Mouse (Mus musculus): ENCODE measurements around the gene Nmnat2. TPM values are rescaled to one million over a fixed set of nuclear protein-coding genes. Genes with fewer than 3 reads are reported as not detected.

Nmnat2 gene
- polyA plus RNA-seq, 1 experiment from 2014 or later, result 5.0 TPM

- Histone ChIP-seq H3K4me2 (no peak overlapping the region), H3K9ac (no peak overlapping the region), H3K27me3 (no peaks in the 10 kb centered on the region), H3K4me1 (no peaks in the 10 kb centered on the region), H3K36me3 (no peaks in the 10 kb centered on the region), H3K4me3 (no peak overlapping the region), H3K9me3 (no peaks in the 10 kb centered on the region), H3K27ac (no peak overlapping the region)
- 69% methylated on average over 4 of the region's 4 CpGs for WGBS
- ATAC-seq (ENCODE audit: borderline replicate concordance, extremely low read depth, low FRiP score, low TSS enrichment), result no peak
Measured at GRCm38 (mm10) chr1:153122764-153123163, 168.0 kb downstream of the Nmnat2 start.

GRCm38 (mm10) chr1:153124502-153124901 lies 169.7 kb downstream of the Nmnat2 start:
- Histone ChIP-seq H3K36me3 (no peaks in the 10 kb centered on the region), H3K27me3 (no peaks in the 10 kb centered on the region), H3K4me3 (no peak overlapping the region), H3K4me2 (no peak overlapping the region), H3K27ac (no peak overlapping the region), H3K9ac (no peak overlapping the region), H3K4me1 (no peaks in the 10 kb centered on the region), H3K9me3 (no peaks in the 10 kb centered on the region)
- 77% methylated on average over 5 of the region's 5 CpGs for WGBS
- no peak for ATAC-seq (ENCODE audit: borderline replicate concordance, extremely low read depth, low FRiP score, low TSS enrichment)

- Histone ChIP-seq H3K4me2 (no peak overlapping the region), H3K27me3 (no peaks in the 10 kb centered on the region), H3K27ac (no peak overlapping the region), H3K4me3 (no peak overlapping the region), H3K9me3 (no peaks in the 10 kb centered on the region), H3K9ac (no peak overlapping the region), H3K36me3 (no peaks in the 10 kb centered on the region), H3K4me1 (no peaks in the 10 kb centered on the region)
- WGBS, result 70% methylated on average over 8 of the region's 8 CpGs
- ATAC-seq (ENCODE audit: borderline replicate concordance, extremely low read depth, low FRiP score, low TSS enrichment), result no peak
Measured at GRCm38 (mm10) chr1:153125287-153126275, 170.8 kb downstream of the Nmnat2 start.

GRCm38 (mm10) chr1:153126491-153127381 lies 171.9 kb downstream of the Nmnat2 start:
- H3K27me3 ChIP-seq, result no peaks in the 10 kb centered on the region
- H3K4me1 ChIP-seq, result no peaks in the 10 kb centered on the region
- ATAC-seq (ENCODE audit: borderline replicate concordance, extremely low read depth, low FRiP score, low TSS enrichment), result no peak
- no peaks in the 10 kb centered on the region for H3K36me3 ChIP-seq
- no peaks in the 10 kb centered on the region for H3K9me3 ChIP-seq
- H3K9ac ChIP-seq, result no peak overlapping the region
- WGBS, result 77% methylated on average over 15 of the region's 15 CpGs
- no peak overlapping the region for H3K4me2 ChIP-seq
- no peak overlapping the region for H3K27ac ChIP-seq
- no peak overlapping the region for H3K4me3 ChIP-seq

- H3K36me3 ChIP-seq, result no peaks in the 10 kb centered on the region
- H3K27ac ChIP-seq, result no peak overlapping the region
- no peaks in the 10 kb centered on the region for H3K4me1 ChIP-seq
- no peaks in the 10 kb centered on the region for H3K27me3 ChIP-seq
- H3K4me3 ChIP-seq, result no peak overlapping the region
- no peaks in the 10 kb centered on the region for H3K9me3 ChIP-seq
- no peak overlapping the region for H3K9ac ChIP-seq
- no peak overlapping the region for H3K4me2 ChIP-seq
- no peak for ATAC-seq (ENCODE audit: borderline replicate concordance, extremely low read depth, low FRiP score, low TSS enrichment)
- WGBS, result 57% methylated on average over 4 of the region's 4 CpGs
Measured at GRCm38 (mm10) chr1:153127622-153128021, 172.8 kb downstream of the Nmnat2 start.

- no peak overlapping the region for H3K4me3 ChIP-seq
- peaks cover 5% of the 10 kb centered on the region for H3K4me1 ChIP-seq
- ATAC-seq (ENCODE audit: borderline replicate concordance, extremely low read depth, low FRiP score, low TSS enrichment), result no peak
- H3K27me3 ChIP-seq, result no peaks in the 10 kb centered on the region
- WGBS, result 74% methylated on average over 8 of the region's 8 CpGs
- no peaks in the 10 kb centered on the region for H3K36me3 ChIP-seq
- no peak overlapping the region for H3K4me2 ChIP-seq
- H3K27ac ChIP-seq, result no peak overlapping the region
- H3K9me3 ChIP-seq, result no peaks in the 10 kb centered on the region
- no peak overlapping the region for H3K9ac ChIP-seq
Measured at GRCm38 (mm10) chr1:153128780-153129179, 174.0 kb downstream of the Nmnat2 start.

GRCm38 (mm10) chr1:153129992-153130713 lies 175.4 kb downstream of the Nmnat2 start:
- Histone ChIP-seq H3K27ac (no peak overlapping the region), H3K4me3 (no peak overlapping the region), H3K9ac (no peak overlapping the region), H3K9me3 (no peaks in the 10 kb centered on the region), H3K27me3 (no peaks in the 10 kb centered on the region), H3K4me2 (no peak overlapping the region), H3K4me1 (peaks cover 18% of the 10 kb centered on the region), H3K36me3 (no peaks in the 10 kb centered on the region)
- 75% methylated on average over 11 of the region's 11 CpGs for WGBS
- no peak for ATAC-seq (ENCODE audit: borderline replicate concordance, extremely low read depth, low FRiP score, low TSS enrichment)

- H3K9ac ChIP-seq, result no peak overlapping the region
- no peak overlapping the region for H3K4me2 ChIP-seq
- peak overlapping the region; percentile 85 for H3K27ac ChIP-seq
- H3K36me3 ChIP-seq, result no peaks in the 10 kb centered on the region
- H3K27me3 ChIP-seq, result no peaks in the 10 kb centered on the region
- H3K9me3 ChIP-seq, result no peaks in the 10 kb centered on the region
- peaks cover 26% of the 10 kb centered on the region for H3K4me1 ChIP-seq
- WGBS, result 19% methylated on average over 9 of the region's 9 CpGs
- no peak overlapping the region for H3K4me3 ChIP-seq
- ATAC-seq (ENCODE audit: borderline replicate concordance, extremely low read depth, low FRiP score, low TSS enrichment), result peak; percentile 61
Measured at GRCm38 (mm10) chr1:153133865-153134781, 179.3 kb downstream of the Nmnat2 start.

GRCm38 (mm10) chr1:153136647-153137046 lies 181.9 kb downstream of the Nmnat2 start:
- Histone ChIP-seq H3K36me3 (no peaks in the 10 kb centered on the region), H3K4me2 (no peak overlapping the region), H3K27me3 (no peaks in the 10 kb centered on the region), H3K4me1 (peaks cover 44% of the 10 kb centered on the region), H3K4me3 (no peak overlapping the region), H3K27ac (no peak overlapping the region), H3K9me3 (no peaks in the 10 kb centered on the region), H3K9ac (no peak overlapping the region)
- 37% methylated on average over 13 of the region's 13 CpGs for WGBS
- no peak for ATAC-seq (ENCODE audit: borderline replicate concordance, extremely low read depth, low FRiP score, low TSS enrichment)

- Histone ChIP-seq H3K4me1 (peaks cover 44% of the 10 kb centered on the region), H3K9me3 (no peaks in the 10 kb centered on the region), H3K27ac (no peak overlapping the region), H3K27me3 (no peaks in the 10 kb centered on the region), H3K4me2 (no peak overlapping the region), H3K9ac (no peak overlapping the region), H3K36me3 (no peaks in the 10 kb centered on the region), H3K4me3 (no peak overlapping the region)
- no peak for ATAC-seq (ENCODE audit: borderline replicate concordance, extremely low read depth, low FRiP score, low TSS enrichment)
- WGBS, result 61% methylated on average over 5 of the region's 5 CpGs
Measured at GRCm38 (mm10) chr1:153138486-153138885, 183.7 kb downstream of the Nmnat2 start.

GRCm38 (mm10) chr1:153139635-153140034 lies 184.8 kb downstream of the Nmnat2 start:
- Histone ChIP-seq H3K4me3 (no peak overlapping the region), H3K36me3 (no peaks in the 10 kb centered on the region), H3K9ac (no peak overlapping the region), H3K27ac (peak overlapping the region; percentile 89), H3K4me2 (no peak overlapping the region), H3K4me1 (peaks cover 32% of the 10 kb centered on the region), H3K9me3 (no peaks in the 10 kb centered on the region), H3K27me3 (no peaks in the 10 kb centered on the region)
- ATAC-seq (ENCODE audit: borderline replicate concordance, extremely low read depth, low FRiP score, low TSS enrichment), result no peak
- 35% methylated on average over 7 of the region's 7 CpGs for WGBS

Data from lung, embryonic 15.5 days (tissue).